Mouse (Mus musculus) kidney, postnatal 14 days (tissue): Measurements from ENCODE around the gene Zfp64.

Experiments
- DNase-seq: peaks from one replicate; pipeline ENCODE4 v3.0.0; 2022; ENCODE audit warnings: mixed read lengths

The Zfp64 gene

GRCm38 (mm10) chr2:168954835-168955716 is at the start of gene Zfp64:
Gene Zfp64, minus strand, starts transcription at chr2:168955587.
- peak; percentile 92 for DNase-seq

DNA sequence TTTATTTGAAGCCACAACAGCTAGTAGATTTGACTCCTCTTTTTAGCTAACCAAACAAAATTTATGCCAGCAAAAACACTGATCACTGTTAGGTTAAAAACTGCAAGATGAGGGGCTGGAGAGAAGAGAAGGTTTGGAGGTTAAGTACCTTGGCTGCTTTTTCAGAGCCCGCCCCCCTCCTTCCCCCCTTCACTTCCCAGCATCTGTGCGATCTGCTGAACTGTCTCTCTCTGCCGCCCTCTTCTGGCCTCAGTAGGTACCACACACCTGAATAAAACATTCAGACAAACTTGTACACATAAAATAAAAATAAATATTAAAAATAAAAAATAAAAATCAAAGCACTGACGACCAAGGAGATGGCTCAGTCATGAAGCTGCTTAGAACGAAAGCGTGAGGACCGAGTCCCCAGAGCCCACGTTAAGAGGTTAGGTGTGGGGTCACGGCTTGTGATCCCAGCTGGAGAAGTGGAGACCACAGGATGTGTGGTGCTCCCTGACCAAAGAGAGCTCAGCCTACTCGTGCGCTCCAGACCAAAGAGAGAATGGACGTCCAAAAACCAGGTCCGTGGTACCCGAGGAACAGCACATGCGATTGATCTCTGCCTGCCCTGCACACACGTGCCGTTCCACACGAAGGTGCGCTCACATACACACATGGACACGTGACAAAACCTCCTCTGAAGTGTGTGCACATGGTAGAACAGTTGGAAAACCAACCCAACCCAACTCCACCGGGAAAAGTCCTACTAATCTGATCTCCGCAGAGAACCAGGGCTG is 37.4 kb upstream of the Zfp64 start:
- peak; percentile 61 for DNase-seq

DNA sequence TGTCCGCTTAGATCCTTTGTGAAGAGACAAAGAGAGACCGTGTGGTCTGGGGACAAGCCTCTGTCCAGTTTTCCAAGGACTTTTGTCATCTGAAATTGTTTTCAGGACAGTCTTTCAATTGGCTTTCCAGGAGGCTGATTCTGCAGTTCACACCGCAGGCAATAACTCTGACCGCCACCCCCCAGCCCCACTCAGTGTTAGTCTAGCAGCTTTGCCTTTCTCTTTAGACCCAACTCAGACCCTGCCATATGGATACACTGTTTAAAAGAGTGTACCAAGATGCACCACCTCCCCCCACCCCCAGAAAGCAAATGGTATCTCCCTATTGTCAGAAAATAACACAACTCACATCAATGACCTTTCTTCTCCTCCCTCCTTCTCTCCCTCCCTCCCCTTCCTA is 35.6 kb upstream of the Zfp64 start:
- DNase-seq, result no peak

DNA sequence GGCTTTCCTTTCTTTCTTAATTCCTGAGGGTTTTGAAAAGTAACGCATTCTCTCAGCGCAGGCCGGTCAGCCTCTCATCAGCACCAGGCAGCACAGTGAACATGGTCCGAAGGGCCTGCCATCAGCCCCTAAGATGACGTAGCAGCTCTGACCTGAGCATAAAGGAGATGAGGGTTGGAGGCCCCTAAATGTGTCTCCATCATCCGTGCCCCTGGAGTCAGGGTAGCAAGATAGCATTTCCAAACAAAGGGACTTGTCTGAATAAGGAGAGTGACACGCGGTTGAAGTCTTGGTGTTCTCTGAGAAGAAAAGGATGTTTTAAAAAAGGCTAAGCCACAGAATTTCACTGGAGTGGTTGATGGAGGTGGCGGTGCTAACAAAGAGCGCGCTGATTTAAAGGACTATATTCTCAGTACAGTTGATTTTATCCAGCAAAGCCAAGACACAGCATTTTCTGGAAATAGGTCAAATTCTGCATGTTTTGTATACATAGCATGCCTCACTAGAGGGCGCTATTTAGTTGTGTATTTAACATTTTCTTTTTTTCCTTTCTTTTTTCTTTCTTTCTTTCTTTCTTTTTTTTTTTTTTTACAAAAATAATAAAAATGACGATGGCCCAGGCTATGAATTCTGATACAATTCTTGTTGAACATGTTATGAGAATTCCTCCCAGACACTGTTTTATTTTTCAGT is 34.8 kb upstream of the Zfp64 start:
- DNase-seq, result peak; percentile 32

DNA sequence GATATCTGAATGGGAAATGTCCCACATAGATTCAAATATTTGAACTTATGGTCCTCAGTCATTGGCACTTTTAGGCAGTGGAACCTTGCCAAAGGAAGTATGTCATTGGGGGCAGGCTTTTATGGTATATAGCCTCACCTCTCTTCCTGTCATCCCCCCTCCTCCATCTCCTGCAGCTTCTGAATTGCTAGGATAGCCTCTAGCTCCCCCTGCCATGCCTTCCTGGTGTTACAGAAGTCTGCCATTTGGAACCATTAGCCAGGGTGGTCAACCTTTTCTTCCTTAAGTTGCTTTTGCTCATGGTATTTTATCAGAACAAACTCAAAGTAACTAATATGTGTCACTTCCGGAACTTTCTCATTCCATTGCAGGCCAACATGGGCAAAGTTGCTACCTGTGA is 32.7 kb upstream of the Zfp64 start:
- DNase-seq, result no peak

GRCm38 (mm10) chr2:168987421-168987820 is 32.0 kb upstream of the Zfp64 start:
- no peak for DNase-seq

DNA sequence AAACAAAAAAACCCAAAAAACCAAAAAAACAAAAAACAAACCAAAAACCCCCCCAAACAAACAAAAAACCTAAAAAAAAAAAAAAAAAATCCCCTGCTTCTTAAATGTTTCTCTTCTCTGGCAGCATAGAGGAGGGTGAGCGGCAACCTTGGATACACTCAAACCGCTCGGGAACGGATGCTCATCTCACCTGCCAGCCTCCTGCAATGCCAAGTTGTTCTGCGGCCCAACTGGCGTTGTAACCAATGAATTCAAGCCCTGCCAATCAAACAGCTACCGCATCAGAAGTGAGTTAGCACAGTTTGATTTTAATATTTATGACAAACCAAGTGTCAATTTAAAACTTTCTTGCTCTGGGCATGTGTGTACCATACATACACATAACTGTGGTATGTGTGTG is 26.6 kb upstream of the Zfp64 start:
- no peak for DNase-seq

DNA sequence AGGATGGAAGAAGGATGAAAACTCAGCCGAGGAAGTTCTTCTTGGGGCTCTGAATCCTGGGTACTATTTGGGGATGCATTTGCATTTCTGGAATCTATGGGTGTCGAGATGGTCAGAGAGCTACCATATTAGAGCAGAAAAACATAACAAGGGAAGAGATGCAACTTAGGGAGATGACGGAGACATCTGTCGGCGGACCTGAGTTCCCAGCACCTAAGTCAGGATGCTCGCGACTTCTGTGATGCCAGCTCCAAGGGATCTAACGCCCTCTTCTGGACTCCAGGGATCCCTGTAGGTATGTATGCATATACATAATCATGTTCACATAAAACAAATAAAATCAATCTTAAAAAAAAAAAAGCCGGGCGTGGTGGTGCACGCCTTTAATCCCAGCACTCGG is 26.1 kb upstream of the Zfp64 start:
- no peak for DNase-seq

DNA sequence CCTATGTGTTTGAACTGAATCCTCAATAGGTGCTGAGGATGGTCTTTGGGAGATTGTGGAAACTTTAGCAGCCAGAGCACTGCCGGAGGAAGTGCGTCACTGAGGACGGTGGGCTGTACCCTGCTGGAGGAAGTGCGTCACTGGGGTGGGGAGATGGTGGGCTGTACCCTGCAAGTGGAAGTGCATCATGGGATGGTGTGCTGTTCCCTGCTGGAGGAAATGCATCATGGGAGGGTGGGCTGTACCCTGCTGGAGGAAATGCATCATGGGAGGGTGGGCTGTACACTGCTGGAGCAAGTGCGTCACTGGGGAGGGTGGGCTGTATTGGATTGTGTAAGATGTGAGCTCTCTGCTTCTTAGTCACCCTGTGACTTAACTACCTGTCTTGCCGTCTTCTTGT is 25.5 kb upstream of the Zfp64 start:
- DNase-seq, result peak; percentile 10

DNA sequence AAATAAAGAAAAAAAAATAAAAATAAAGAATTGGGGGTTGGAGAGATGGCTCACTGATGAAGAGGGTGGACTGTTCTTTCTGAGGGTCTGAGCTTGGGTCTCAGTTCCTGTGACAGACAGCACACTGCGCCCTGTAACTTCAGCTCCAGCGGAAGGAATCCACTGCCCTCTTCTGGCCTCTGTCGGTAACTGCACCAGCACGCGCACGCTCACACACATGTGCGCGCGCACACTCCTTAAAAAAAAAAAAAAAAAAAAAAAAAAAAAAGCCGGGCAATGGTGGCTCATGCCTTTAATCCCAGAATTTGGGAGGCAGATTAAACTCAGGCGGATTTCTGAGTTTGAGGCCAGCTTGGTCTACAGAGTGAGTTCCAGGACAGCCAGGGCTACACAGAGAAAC is 24.4 kb upstream of the Zfp64 start:
- no peak for DNase-seq

GRCm38 (mm10) chr2:168978031-168978430 is 22.6 kb upstream of the Zfp64 start:
- no peak for DNase-seq

GRCm38 (mm10) chr2:168970131-168970530 is 14.7 kb upstream of the Zfp64 start:
- DNase-seq, result no peak

GRCm38 (mm10) chr2:168968136-168968925 is 12.9 kb upstream of the Zfp64 start:
- DNase-seq, result no peak

- DNase-seq, result no peak
Measured at GRCm38 (mm10) chr2:168966525-168966924, 11.1 kb upstream of the Zfp64 start.

DNA sequence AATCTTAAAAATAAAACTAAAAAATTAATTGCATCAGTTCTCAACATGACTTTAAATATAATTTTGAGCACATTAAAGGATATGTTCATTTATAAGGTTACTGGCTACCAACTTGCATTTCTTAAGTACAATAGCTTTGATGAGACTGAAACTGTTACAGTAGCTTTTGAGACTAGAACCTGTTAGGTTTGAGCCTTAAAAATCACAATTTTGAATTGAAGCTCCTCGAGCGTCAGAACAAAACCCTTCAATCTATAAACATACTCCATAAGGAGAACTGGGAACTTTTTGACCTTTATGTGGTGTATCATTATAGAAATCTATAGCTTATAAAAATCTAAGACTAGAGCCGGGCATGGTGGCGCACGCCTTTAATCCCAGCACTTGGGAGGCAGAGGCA is 9.5 kb upstream of the Zfp64 start:
- no peak for DNase-seq

DNA sequence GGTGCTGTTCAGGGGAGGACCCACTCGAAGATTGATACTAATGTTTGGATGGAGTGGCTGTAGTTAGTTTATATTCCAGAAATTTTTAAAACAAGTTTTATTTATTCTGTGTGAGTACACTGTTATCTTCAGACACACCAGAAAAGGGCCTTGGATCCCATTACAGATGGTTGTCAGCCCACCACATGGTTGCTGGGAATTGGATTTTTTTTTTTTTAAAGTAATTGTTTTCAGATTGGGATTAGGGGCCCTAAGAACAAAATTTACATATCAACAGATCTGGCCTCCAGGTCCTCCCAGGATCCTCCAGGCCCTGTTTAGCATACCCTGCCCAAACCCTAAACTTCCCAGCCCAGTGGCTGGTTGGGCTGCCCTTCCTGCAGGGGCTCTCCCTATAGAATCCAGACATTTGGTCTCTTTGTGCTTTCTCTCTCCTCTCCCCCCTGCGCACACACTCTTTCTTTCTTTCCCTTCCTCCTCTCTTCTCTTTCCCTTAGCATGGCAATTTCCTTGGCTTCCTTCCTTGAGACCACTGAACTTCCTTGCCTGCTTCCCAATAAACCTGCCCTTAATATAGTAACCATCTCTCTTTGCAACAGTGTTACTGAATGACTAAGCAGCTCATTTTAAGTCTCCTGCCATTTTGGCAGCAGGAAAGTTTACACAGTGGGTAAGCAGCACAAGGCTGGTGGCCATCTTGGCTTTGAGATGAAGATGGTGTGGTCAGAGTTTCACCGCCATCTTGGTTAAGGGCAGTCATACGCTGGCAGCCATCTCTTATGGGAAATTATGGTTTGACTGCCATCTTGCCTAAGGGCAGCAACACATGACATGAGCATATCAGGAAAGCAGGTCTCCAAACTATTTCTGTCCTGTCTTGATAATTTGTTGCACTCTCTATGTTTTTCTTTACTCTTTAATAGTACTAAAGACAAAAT is 6.6 kb upstream of the Zfp64 start:
- DNase-seq, result no peak

DNA sequence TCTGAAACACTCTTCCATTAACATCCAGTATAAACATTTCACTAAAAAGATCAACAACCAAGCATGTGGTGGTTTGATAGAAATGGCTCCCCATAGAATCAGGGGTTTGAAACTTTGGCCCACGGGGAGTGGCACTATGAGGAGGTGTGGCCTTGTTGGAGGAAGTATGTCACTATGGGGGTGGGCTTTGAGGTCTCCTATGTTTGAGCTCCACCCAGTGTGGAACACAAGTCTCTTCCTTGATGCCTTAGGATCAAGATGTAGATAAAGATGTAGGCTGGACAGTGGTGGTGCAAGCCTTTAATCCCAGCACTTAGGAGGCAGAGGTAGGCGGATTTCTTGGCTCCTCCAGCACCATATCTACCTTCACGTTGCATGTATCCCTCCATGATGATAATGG is 5.4 kb upstream of the Zfp64 start:
- DNase-seq, result no peak

GRCm38 (mm10) chr2:168959339-168959885 is 4.0 kb upstream of the Zfp64 start:
- no peak for DNase-seq

- no peak for DNase-seq
Measured at GRCm38 (mm10) chr2:168955850-168956346, 511 bp upstream of the Zfp64 start.

DNA sequence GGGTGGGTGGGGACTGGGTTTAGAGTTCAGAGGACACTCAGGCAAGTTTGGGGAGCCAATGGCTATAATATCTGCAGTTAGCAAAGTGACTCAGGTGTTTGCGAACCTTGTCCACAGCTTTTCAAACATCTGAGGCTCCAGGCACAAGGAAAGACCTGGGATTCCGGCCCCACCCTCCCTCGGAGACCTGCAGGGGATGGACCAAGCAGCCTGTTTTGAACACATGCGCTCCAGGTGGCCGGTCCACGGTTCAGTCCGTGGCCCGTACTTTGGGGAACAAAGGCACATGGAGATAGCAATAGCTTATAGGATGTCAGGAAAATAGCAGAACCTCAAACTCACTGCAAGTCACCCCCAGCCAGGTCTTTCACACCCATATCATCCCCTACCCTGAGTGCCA is 1.0 kb downstream of the Zfp64 start:
- no peak for DNase-seq

DNA sequence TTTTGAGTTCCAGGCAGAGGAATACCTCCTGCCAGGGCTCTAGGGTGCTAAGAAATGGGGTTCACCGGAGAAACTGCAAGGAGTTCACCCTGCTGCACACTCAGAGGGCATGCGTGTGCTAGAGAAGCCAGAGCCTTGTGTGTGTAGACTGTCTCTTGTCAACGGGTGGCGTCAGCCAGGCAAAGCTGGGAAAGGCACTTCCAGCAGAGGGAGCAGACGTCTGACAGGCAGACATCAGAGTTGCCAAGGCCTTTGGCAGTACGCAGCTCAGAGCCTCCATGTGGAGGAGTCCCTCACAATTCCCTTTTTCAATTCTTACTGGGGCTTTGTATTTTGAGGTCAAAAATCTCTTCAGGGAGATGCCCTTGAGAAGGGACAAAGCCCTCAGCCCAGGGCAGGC is 6.9 kb downstream of the Zfp64 start:
- no peak for DNase-seq
